In genomic region chr7:144079861-144080260, GRCm38 (mm10) we compare ENCODE assay signal across 15 mouse cellular contexts.
"Had no signal": no experiment of that assay in that cellular context is flagged by ENCODE, and none has a peak within 500 bp of the region (broad histone marks: within the 10 kb centered on the region; RNA-seq: fewer than 3 reads in every experiment).

No protein-coding gene starts in this region.

- H3K4me2 ChIP-seq: liver, embryonic 13.5 days; midbrain, embryonic 11.5 days; stomach, embryonic 15.5 days had no signal

- DNase-seq: layer of hippocampus, postnatal 36 days; liver, embryonic 13.5 days; lung, adult 2 months; lung, postnatal 14 days; lung, postnatal 4 days; midbrain, embryonic 14.5 days; right cerebral cortex, postnatal 25 days; spleen, adult 18-20 months; thymus, postnatal 36 days had no signal

- H3K27ac ChIP-seq: hindbrain, postnatal 0 days; kidney, postnatal 0 days; left cerebral cortex, adult 2 months; liver, embryonic 13.5 days; stomach, embryonic 15.5 days had no signal

- H3K9ac ChIP-seq: liver, embryonic 13.5 days; stomach, embryonic 15.5 days had no signal

- H3K9me3 ChIP-seq: liver, embryonic 13.5 days; stomach, embryonic 15.5 days had no signal

- H3K4me3 ChIP-seq: left cerebral cortex, adult 2 months; liver, embryonic 13.5 days; stomach, embryonic 15.5 days had no signal

- H3K36me3 ChIP-seq: liver, embryonic 13.5 days; stomach, embryonic 15.5 days had no signal

- H3K4me1 ChIP-seq: liver, embryonic 13.5 days; stomach, embryonic 15.5 days had no signal

- ATAC-seq: hindbrain, postnatal 0 days; inflammation-experienced regulatory T-cells, adult 6 months had no signal

- H3K27me3 ChIP-seq: liver, embryonic 13.5 days; stomach, embryonic 15.5 days had no signal
